Mouse (Mus musculus) midbrain, embryonic 14.5 days (tissue): ENCODE measurements around the gene Gm43552. TPM values are rescaled to one million over a fixed set of nuclear protein-coding genes. Genes with fewer than 3 reads are reported as not detected.
"Not testable (repeated sequence)": the region's sequence is repeated elsewhere in the genome, so short reads cannot be mapped to it uniquely, and the experiment has no call there.

ENCODE experiments used
- ATAC-seq: fragments of 200-750 bp; cut with Nextera tagmentation; 2 replicates; pipeline ENCODE4 v1.8.0; 2017; ENCODE audit warnings: moderate number of reproducible peaks, moderate library complexity; ENCODE audit not compliant: low FRiP score, low TSS enrichment
- DNase-seq: peaks from one replicate; pipeline ENCODE4 v3.0.0-alpha.2; 2015
- H3K27ac ChIP-seq: fragments of 300-500 bp; sonication (generic); replicated peaks from 2 replicates; pipeline ENCODE4 v1.5.1; 2014; ENCODE audit warnings: mild to moderate bottlenecking, low read depth, low read length, moderate library complexity
- H3K27me3 ChIP-seq: fragments of 300-500 bp; sonication (generic); 2 replicates; pipeline ENCODE4 v1.6.1; 2014; ENCODE audit warnings: low read length, control low read depth, mixed read lengths; ENCODE audit not compliant: control insufficient read depth, insufficient read depth
- H3K36me3 ChIP-seq: fragments of 300-500 bp; sonication (generic); 2 replicates; pipeline ENCODE4 v1.6.1; 2014; ENCODE audit warnings: low read length, control low read depth; ENCODE audit not compliant: control insufficient read depth, insufficient read depth
- H3K4me1 ChIP-seq: fragments of 300-500 bp; sonication (generic); 2 replicates; pipeline ENCODE4 v1.6.1; 2014; ENCODE audit warnings: mild to moderate bottlenecking, antibody characterized with exemption, low read length, control low read depth; ENCODE audit not compliant: control insufficient read depth, insufficient read depth
- H3K4me2 ChIP-seq: fragments of 300-500 bp; sonication (generic); 2 replicates; pipeline ENCODE4 v1.6.1; 2014; ENCODE audit warnings: mild to moderate bottlenecking, low read length, moderate library complexity
- H3K4me3 ChIP-seq: fragments of 300-500 bp; sonication (generic); replicated peaks from 2 replicates; pipeline ENCODE4 v1.5.1; 2014; ENCODE audit warnings: low read depth, low read length
- H3K9ac ChIP-seq: fragments of 300-500 bp; sonication (generic); replicated peaks from 2 replicates; pipeline ENCODE4 v1.6.1; 2014; ENCODE audit warnings: mild to moderate bottlenecking, low read length, moderate library complexity
- H3K9me3 ChIP-seq: fragments of 300-500 bp; sonication (generic); 2 replicates; pipeline ENCODE4 v1.6.1; 2016; ENCODE audit warnings: low read length, control low read depth, mixed read lengths; ENCODE audit not compliant: control insufficient read depth
- WGBS: fragments of 180-500 bp; shearing (Covaris S2); extraction: QIAGEN DNeasy Blood & Tissue Kit; methylation state at CpG from one replicate; pipeline ENCODE4 v1.1.7; 2014; 5-methylcytosine and 5-hydroxymethylcytosine counted together
- polyA plus RNA-seq: library from polyadenylated mRNA; unstranded; fragments of >200 nt; fragmentation: Nextera tagmentation; extraction: Ambion mirVana; gene quantifications from 2 replicates; pipeline ENCODE4 v1.2.1, GENCODE M21; 2014

Gm43552 gene
- polyA plus RNA-seq = 3.0 TPM in 1 of 2 replicates, not detected in the other

- H3K36me3 ChIP-seq = no peaks in the 10 kb centered on the region
- H3K9me3 ChIP-seq = no peaks in the 10 kb centered on the region
- ATAC-seq = peak; percentile 96
- no peaks in the 10 kb centered on the region for H3K27me3 ChIP-seq
- peaks cover 13% of the 10 kb centered on the region for H3K4me1 ChIP-seq
- peak within 1 kb of the TSS; percentile 85 for H3K4me2 ChIP-seq
- peak; percentile 96 for DNase-seq
- peak within 1 kb of the TSS; percentile 93 for H3K9ac ChIP-seq
- WGBS = under 1% methylated on average over 69 of the region's 69 CpGs
- peak within 1 kb of the TSS; percentile 91 for H3K4me3 ChIP-seq
- H3K27ac ChIP-seq = peak within 1 kb of the TSS; percentile 94
These were observed at the start of gene Gm43552 for GRCm38 (mm10) chr5:65492716-65493531. Gene Gm43552, minus strand, starts transcription at chr5:65492833.

GRCm38 (mm10) chr5:65541889-65542288, 49.3 kb upstream of the Gm43552 start:
- no peak overlapping the region for H3K4me2 ChIP-seq
- DNase-seq = no peak
- no peak for ATAC-seq
- H3K4me3 ChIP-seq = no peak overlapping the region
- H3K27me3 ChIP-seq = no peaks in the 10 kb centered on the region
- no peaks in the 10 kb centered on the region for H3K36me3 ChIP-seq
- 86% methylated on average over 3 of the region's 3 CpGs for WGBS
- no peaks in the 10 kb centered on the region for H3K9me3 ChIP-seq
- H3K27ac ChIP-seq = no peak overlapping the region
- peaks cover 11% of the 10 kb centered on the region for H3K4me1 ChIP-seq
- no peak overlapping the region for H3K9ac ChIP-seq

- Histone ChIP-seq H3K4me3 (no peak overlapping the region), H3K27ac (no peak overlapping the region), H3K4me2 (no peak overlapping the region), H3K4me1 (peaks cover 15% of the 10 kb centered on the region), H3K36me3 (no peaks in the 10 kb centered on the region), H3K27me3 (no peaks in the 10 kb centered on the region), H3K9me3 (no peaks in the 10 kb centered on the region), H3K9ac (no peak overlapping the region)
- ATAC-seq = no peak
- no peak for DNase-seq
- WGBS = 94% methylated on average over 3 of the region's 3 CpGs
These were observed 47.2 kb upstream of the Gm43552 start for GRCm38 (mm10) chr5:65539786-65540185.

GRCm38 (mm10) chr5:65538829-65539228, 46.2 kb upstream of the Gm43552 start:
- H3K4me3 ChIP-seq = peak overlapping the region; percentile 23; the same call in 1 of the 2 replicates
- no peaks in the 10 kb centered on the region for H3K36me3 ChIP-seq
- H3K27me3 ChIP-seq = no peaks in the 10 kb centered on the region
- peaks cover 15% of the 10 kb centered on the region for H3K4me1 ChIP-seq
- peak overlapping the region; percentile 55 for H3K4me2 ChIP-seq
- WGBS = 16% methylated on average over 4 of the region's 4 CpGs
- DNase-seq (no peak), ATAC-seq (no peak)
- H3K9me3 ChIP-seq = no peaks in the 10 kb centered on the region
- no peak overlapping the region for H3K9ac ChIP-seq
- H3K27ac ChIP-seq = no peak overlapping the region

DNA sequence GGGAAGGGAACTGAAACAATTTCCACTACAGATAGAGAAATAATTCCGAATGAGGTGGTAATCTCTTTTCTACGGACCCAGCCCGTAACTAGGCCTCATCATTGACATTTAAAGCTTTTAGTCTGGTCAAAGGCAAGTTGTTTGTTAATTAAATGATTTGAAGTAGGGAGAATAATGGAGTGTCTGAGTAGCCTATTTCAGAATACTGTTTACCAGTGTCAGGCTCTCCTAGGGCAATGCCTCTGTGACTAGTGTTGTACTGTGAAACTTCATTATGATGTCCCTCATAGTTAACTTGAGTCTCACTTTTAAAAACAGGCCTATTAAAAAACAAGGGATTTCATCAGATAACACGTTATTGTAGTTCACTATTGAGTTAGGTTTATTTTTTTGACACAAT, 45.5 kb upstream of the Gm43552 start:
- Histone ChIP-seq H3K4me1 (peaks cover 15% of the 10 kb centered on the region), H3K4me3 (peak overlapping the region; percentile 88), H3K27me3 (no peaks in the 10 kb centered on the region), H3K27ac (peak overlapping the region; percentile 98), H3K9me3 (no peaks in the 10 kb centered on the region), H3K36me3 (no peaks in the 10 kb centered on the region), H3K9ac (peak overlapping the region; percentile 94), H3K4me2 (peak overlapping the region; percentile 73)
- under 1% methylated on average over 4 of the region's 4 CpGs for WGBS
- DNase-seq (peak; percentile 7), ATAC-seq (no peak)

DNA sequence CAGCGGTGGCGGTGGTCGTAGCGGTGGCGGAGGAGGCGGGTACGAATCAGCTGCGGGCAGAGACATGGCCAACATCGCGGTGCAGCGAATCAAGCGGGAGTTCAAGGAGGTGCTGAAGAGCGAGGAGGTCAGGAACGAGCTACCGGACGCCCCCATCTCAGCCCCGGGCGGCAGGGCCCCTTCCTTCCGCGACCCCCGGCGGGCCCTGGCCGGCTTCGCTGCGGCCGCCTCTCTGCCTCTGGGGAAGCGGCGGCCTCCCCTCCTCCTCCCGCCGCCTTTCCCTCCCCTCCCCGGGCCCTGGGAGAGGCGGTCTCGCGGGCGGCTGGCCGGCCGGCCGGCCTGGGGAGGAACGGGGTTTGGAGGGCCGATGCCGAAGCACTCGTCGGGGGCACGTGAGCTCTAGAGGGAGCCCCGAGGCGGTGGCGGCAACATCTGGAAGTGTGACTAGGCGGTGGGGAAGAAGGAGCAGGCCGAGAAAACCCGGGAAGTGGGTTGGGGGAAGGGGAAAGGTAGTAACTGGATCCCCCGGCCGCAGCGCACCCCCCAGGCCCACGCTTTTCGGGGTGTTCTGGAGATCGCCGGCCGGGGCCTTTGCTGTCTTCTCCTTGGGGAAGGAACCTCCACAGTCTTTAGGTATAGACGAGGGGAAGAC, 44.9 kb upstream of the Gm43552 start:
- WGBS = under 1% methylated on average over 47 of the region's 59 CpGs
- Histone ChIP-seq H3K36me3 (no peaks in the 10 kb centered on the region), H3K9me3 (no peaks in the 10 kb centered on the region), H3K27me3 (no peaks in the 10 kb centered on the region), H3K4me1 (peaks cover 15% of the 10 kb centered on the region), H3K9ac (peak overlapping the region; percentile 94), H3K4me3 (peak overlapping the region; percentile 88), H3K27ac (peak overlapping the region; percentile 98), H3K4me2 (peak overlapping the region; percentile 73)
- peak; percentile 80 for DNase-seq
- peak; percentile 74 for ATAC-seq

DNA sequence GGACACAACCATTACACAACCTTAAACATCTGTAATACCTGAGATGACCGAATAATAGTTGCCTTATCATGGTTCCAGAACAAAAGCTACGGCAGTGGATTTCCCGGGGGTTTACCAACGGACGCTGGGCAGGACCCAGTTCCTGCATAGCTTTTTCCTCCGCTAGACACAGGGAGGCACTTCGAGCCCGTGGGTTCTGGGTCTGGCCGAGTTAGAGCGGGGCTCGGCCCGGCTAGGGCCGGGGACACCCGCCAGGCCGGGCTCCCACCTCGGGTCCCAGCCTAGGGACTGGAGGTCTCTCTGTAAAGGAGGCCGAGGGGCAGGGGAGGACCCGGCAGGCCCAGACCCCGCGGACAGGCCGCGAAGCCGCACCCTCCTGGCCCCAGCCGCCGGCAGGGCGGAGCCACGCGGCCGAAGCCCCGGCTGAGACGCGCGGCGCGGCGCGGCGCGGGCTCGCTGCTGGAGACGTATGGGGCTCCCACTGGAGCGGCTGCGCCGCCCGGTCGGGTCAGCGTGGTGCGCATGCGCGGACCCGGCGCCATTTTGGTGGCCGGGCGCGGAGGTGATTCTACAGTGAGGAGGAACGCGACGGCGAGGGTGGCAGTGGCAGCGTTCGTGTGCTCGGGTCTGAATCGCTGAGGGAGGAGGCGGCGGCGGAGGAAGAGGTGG, 44.3 kb upstream of the Gm43552 start, which contains the start of the genes Smim14 and Ube2k:
Gene Smim14, minus strand, starts transcription at position 434 of the 669 bp plus-strand sequence.
Gene Ube2k, plus strand, starts transcription at position 483 of the 669 bp plus-strand sequence.
- Histone ChIP-seq H3K36me3 (no peaks in the 10 kb centered on the region), H3K4me1 (peaks cover 15% of the 10 kb centered on the region), H3K4me3 (peak within 1 kb of the TSS; percentile 88), H3K27ac (peak within 1 kb of the TSS; percentile 98), H3K9me3 (no peaks in the 10 kb centered on the region), H3K4me2 (peak within 1 kb of the TSS; percentile 73), H3K9ac (peak within 1 kb of the TSS; percentile 94), H3K27me3 (no peaks in the 10 kb centered on the region)
- ATAC-seq (peak; percentile 96), DNase-seq (peak; percentile 97)
- under 1% methylated on average over 63 of the region's 66 CpGs for WGBS

GRCm38 (mm10) chr5:65536068-65536465, 43.4 kb upstream of the Gm43552 start:
- Histone ChIP-seq H3K4me3 (peak overlapping the region; percentile 88), H3K4me1 (peaks cover 15% of the 10 kb centered on the region), H3K9ac (peak overlapping the region; percentile 94), H3K27ac (peak overlapping the region; percentile 98), H3K4me2 (peak overlapping the region; percentile 73)
- not testable (repeated sequence) for H3K9me3 ChIP-seq, H3K27me3 ChIP-seq, H3K36me3 ChIP-seq, DNase-seq, ATAC-seq
- 87% methylated on average over 10 of the region's 10 CpGs for WGBS
